Mouse (Mus musculus) neural tube, embryonic 11.5 days (tissue): ENCODE results near the gene Plpp6. TPM values are rescaled to one million over a fixed set of nuclear protein-coding genes. Genes with fewer than 3 reads are reported as not detected.

Source experiments
- ATAC-seq: fragments of 200-750 bp; cut with Nextera tagmentation; 2 replicates; pipeline ENCODE4 v1.8.0; 2017; ENCODE audit warnings: moderate number of reproducible peaks, mild to moderate bottlenecking, moderate TSS enrichment, moderate library complexity; ENCODE audit not compliant: insufficient read depth, low FRiP score, low TSS enrichment
- DNase-seq: peaks from one replicate; pipeline ENCODE4 v3.0.0-alpha.2; 2015; ENCODE audit warnings: low spot score
- H3K27ac ChIP-seq: fragments of 300-500 bp; sonication (generic); 2 replicates; pipeline ENCODE4 v1.5.1; 2014; ENCODE audit warnings: low read depth, mild to moderate bottlenecking, low read length
- H3K27me3 ChIP-seq: fragments of 300-500 bp; sonication (generic); 2 replicates; pipeline ENCODE4 v1.6.1; 2014; ENCODE audit warnings: mild to moderate bottlenecking, low read length, mixed read lengths; ENCODE audit not compliant: control insufficient read depth, insufficient read depth
- H3K36me3 ChIP-seq: fragments of 300-500 bp; sonication (generic); 2 replicates; pipeline ENCODE4 v1.6.1; 2014; ENCODE audit warnings: mild to moderate bottlenecking, low read length, moderate library complexity, mixed read lengths; ENCODE audit not compliant: control insufficient read depth, insufficient read depth
- H3K4me1 ChIP-seq: fragments of 300-500 bp; sonication (generic); 2 replicates; pipeline ENCODE4 v1.6.1; 2014; ENCODE audit warnings: low read length, mixed read lengths; ENCODE audit not compliant: control insufficient read depth, insufficient read depth
- H3K4me2 ChIP-seq: fragments of 300-500 bp; sonication (generic); 2 replicates; pipeline ENCODE4 v1.6.1; 2014; ENCODE audit warnings: low read depth, mild to moderate bottlenecking, moderate library complexity
- H3K4me3 ChIP-seq: fragments of 300-500 bp; sonication (generic); 2 replicates; pipeline ENCODE4 v1.5.1; 2014; ENCODE audit warnings: low read depth, low read length
- H3K9ac ChIP-seq: fragments of 300-500 bp; sonication (generic); 2 replicates; pipeline ENCODE4 v1.6.1; 2014; ENCODE audit warnings: mild to moderate bottlenecking, low read length
- H3K9me3 ChIP-seq: fragments of 300-500 bp; sonication (generic); 2 replicates; pipeline ENCODE4 v1.6.1; 2016; ENCODE audit warnings: low read length; ENCODE audit not compliant: control insufficient read depth
- whole genome bisulfite sequencing: fragments of 180-500 bp; shearing (Covaris S2); extraction: QIAGEN DNeasy Blood & Tissue Kit; methylation state at CpG from one replicate; pipeline ENCODE4 v1.1.7; 2014; 5-methylcytosine and 5-hydroxymethylcytosine counted together
- polyA plus RNA-seq: library from polyadenylated mRNA; unstranded; fragments of >200 nt; fragmentation: Nextera tagmentation; extraction: Ambion mirVana; gene quantifications from 2 replicates; pipeline ENCODE4 v1.2.1, GENCODE M21; 2014

Gene Plpp6
- polyA plus RNA-seq, 1 experiment from 2014 or later = 9.3 TPM

DNA sequence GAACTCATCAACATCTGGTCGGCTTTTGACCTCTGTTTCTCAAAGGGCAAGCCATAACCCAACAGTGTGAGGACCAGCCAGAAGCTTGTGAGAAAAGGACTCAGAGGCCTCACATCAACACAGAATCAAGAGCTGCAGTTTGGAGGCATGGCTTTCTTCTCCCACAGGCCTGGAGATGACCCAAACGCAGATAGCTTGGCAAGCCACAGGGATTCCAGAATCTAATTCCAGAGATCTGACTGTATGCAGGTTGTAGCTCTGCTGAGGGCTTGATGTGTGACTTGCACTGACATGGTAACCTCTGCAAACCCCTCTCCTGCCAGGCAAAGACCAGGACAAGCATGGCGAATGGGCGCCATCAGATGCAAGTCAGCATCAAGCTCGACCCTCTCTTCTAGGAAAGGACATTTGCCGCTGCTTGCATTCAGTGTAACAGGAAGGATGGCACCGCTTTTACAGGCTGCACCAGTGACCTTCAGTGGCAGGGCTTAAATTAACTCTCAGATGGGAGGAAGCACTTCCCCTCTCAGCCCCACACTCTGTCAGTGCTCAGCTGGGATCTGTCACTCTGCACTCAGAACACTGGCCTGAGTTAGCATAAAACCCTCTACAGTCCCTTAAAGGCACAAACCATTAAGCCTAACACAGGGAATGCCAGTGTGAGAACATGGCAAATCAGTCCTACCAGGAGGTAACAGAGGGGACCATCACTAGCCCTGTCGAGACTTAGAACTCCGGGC lies 23.4 kb upstream of the Plpp6 start:
- no peaks in the 10 kb centered on the region for H3K36me3 ChIP-seq
- no peak for DNase-seq
- H3K4me2 ChIP-seq = no peak overlapping the region
- no peak for ATAC-seq
- no peak overlapping the region for H3K9ac ChIP-seq
- H3K4me1 ChIP-seq = no peaks in the 10 kb centered on the region
- no peak overlapping the region for H3K27ac ChIP-seq
- no peaks in the 10 kb centered on the region for H3K9me3 ChIP-seq
- H3K4me3 ChIP-seq = no peak overlapping the region
- no peaks in the 10 kb centered on the region for H3K27me3 ChIP-seq
- WGBS = 76% methylated on average over 9 of the region's 9 CpGs

GRCm38 (mm10) chr19:28941271-28941670 lies 22.5 kb upstream of the Plpp6 start:
- ATAC-seq (no peak), DNase-seq (no peak)
- no peaks in the 10 kb centered on the region for H3K36me3 ChIP-seq
- no peaks in the 10 kb centered on the region for H3K4me1 ChIP-seq
- H3K27ac ChIP-seq = no peak overlapping the region
- no peak overlapping the region for H3K9ac ChIP-seq
- WGBS = 77% methylated on average over 4 of the region's 4 CpGs
- H3K4me3 ChIP-seq = no peak overlapping the region
- no peaks in the 10 kb centered on the region for H3K27me3 ChIP-seq
- H3K9me3 ChIP-seq = no peaks in the 10 kb centered on the region
- no peak overlapping the region for H3K4me2 ChIP-seq

- H3K9me3 ChIP-seq = no peaks in the 10 kb centered on the region
- H3K4me2 ChIP-seq = no peak overlapping the region
- no peak for DNase-seq
- no peak for ATAC-seq
- H3K4me1 ChIP-seq = no peaks in the 10 kb centered on the region
- H3K9ac ChIP-seq = no peak overlapping the region
- 63% methylated on average over 4 of the region's 4 CpGs for WGBS
- H3K27me3 ChIP-seq = no peaks in the 10 kb centered on the region
- H3K36me3 ChIP-seq = no peaks in the 10 kb centered on the region
- no peak overlapping the region for H3K4me3 ChIP-seq
- H3K27ac ChIP-seq = no peak overlapping the region
Observed at GRCm38 (mm10) chr19:28946782-28947181, 17.0 kb upstream of the Plpp6 start.

GRCm38 (mm10) chr19:28947311-28947710 lies 16.4 kb upstream of the Plpp6 start:
- Histone ChIP-seq H3K27ac (no peak overlapping the region), H3K9ac (no peak overlapping the region), H3K4me3 (no peak overlapping the region), H3K9me3 (no peaks in the 10 kb centered on the region), H3K36me3 (no peaks in the 10 kb centered on the region), H3K27me3 (no peaks in the 10 kb centered on the region), H3K4me2 (no peak overlapping the region), H3K4me1 (no peaks in the 10 kb centered on the region)
- WGBS = 82% methylated on average over 2 of the region's 2 CpGs
- ATAC-seq (no peak), DNase-seq (no peak)

DNA sequence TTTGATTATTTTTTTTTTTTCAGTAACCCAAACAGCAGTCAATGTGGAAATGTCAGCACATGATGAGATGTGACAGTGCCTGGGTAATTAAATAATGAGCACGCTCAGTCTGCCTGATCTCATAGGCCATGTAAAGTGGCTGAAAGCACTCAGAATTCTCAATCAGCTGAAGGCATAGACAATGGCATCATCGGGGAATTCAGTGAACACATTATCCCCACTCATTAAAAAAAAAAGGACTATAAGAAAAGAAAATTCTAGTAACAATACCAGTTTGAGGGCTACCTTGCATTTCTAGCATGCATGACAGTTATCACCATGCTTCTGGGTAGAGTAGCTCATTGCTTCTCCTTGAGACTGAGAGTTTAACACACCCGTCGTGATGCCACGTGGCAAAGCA lies 12.5 kb upstream of the Plpp6 start:
- H3K4me1 ChIP-seq = no peaks in the 10 kb centered on the region
- H3K27ac ChIP-seq = no peak overlapping the region
- 83% methylated on average over 5 of the region's 5 CpGs for WGBS
- H3K36me3 ChIP-seq = no peaks in the 10 kb centered on the region
- no peak overlapping the region for H3K4me3 ChIP-seq
- no peaks in the 10 kb centered on the region for H3K27me3 ChIP-seq
- H3K9me3 ChIP-seq = no peaks in the 10 kb centered on the region
- ATAC-seq (no peak), DNase-seq (no peak)
- no peak overlapping the region for H3K4me2 ChIP-seq
- H3K9ac ChIP-seq = no peak overlapping the region

DNA sequence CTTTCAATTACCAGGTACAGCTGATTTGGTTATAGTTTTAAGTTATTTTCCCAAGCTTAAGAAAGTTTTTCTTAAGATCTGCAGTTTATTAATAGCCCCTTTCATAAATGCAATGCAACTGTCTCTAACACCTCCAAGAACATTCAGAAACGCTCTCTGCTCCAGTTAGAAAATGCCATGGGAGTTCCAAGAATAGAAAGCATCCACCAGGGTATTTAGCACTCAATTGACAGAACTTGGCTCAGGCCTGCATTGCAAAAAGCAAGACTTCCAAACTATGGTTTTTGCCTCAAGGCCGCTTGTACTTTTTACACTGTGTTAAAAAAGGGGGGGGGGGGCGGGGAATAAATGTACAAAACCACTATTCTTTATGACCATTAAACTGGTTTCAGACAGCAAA lies 640 bp upstream of the Plpp6 start:
- Histone ChIP-seq H3K4me1 (peaks cover 8% of the 10 kb centered on the region), H3K4me3 (no peak overlapping the region), H3K36me3 (no peaks in the 10 kb centered on the region), H3K4me2 (no peak overlapping the region), H3K27me3 (no peaks in the 10 kb centered on the region), H3K27ac (no peak overlapping the region), H3K9ac (no peak overlapping the region), H3K9me3 (no peaks in the 10 kb centered on the region)
- DNase-seq (no peak), ATAC-seq (no peak)
- 66% methylated on average over 3 of the region's 3 CpGs for WGBS

DNA sequence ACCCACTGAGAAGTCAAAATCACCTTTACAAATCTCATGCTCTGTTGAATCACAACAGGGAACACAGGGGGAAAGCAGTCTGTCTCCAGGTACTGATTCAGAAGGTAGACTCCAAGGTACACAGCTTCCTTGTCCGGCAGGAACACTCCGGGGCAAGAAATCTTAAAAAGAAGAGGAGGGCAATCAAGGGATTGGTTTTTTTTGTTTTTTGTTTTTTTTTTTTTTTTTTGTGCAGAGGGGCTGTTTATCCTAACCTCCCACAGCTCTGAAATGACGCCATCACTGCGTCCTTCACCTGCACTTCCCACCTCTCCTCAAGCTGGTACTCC lies 276 bp upstream of the Plpp6 start:
- H3K4me2 ChIP-seq = peak overlapping the region; percentile 80
- peak overlapping the region; percentile 60 for H3K4me3 ChIP-seq
- peak overlapping the region; percentile 64 for H3K9ac ChIP-seq
- H3K4me1 ChIP-seq = peaks cover 8% of the 10 kb centered on the region
- no peaks in the 10 kb centered on the region for H3K27me3 ChIP-seq
- DNase-seq (no peak), ATAC-seq (no peak)
- no peaks in the 10 kb centered on the region for H3K36me3 ChIP-seq
- WGBS = 8% methylated on average over 4 of the region's 4 CpGs
- H3K9me3 ChIP-seq = no peaks in the 10 kb centered on the region
- H3K27ac ChIP-seq = no peak overlapping the region

GRCm38 (mm10) chr19:28964552-28964903 lies 775 bp downstream of the Plpp6 start:
- Histone ChIP-seq H3K27ac (no peak overlapping the region), H3K36me3 (no peaks in the 10 kb centered on the region)
- ATAC-seq = peak; percentile 55

GRCm38 (mm10) chr19:28967652-28968051 lies 3.9 kb downstream of the Plpp6 start, which contains the start of gene 4430402I18Rik:
4430402I18Rik (minus strand) TSS chr19:28967800.
- H3K4me1 ChIP-seq = peaks cover 8% of the 10 kb centered on the region
- no peak within 1 kb of the TSS for H3K4me3 ChIP-seq
- no peaks in the 10 kb centered on the region for H3K27me3 ChIP-seq
- no peaks in the 10 kb centered on the region for H3K36me3 ChIP-seq
- H3K9ac ChIP-seq = no peak within 1 kb of the TSS
- no peak within 1 kb of the TSS for H3K27ac ChIP-seq
- DNase-seq = peak; percentile 48
- ATAC-seq = no peak; the same call in 1 of the 2 replicates
- H3K9me3 ChIP-seq = no peaks in the 10 kb centered on the region
- 10% methylated on average over 11 of the region's 11 CpGs for WGBS
- H3K4me2 ChIP-seq = no peak within 1 kb of the TSS

More at GRCm38 (mm10) chr19:28964552-28964903, 775 bp downstream of the Plpp6 start:
- DNase-seq = no peak
- H3K4me1 ChIP-seq = peaks cover 8% of the 10 kb centered on the region
- peak overlapping the region; percentile 64 for H3K9ac ChIP-seq
- H3K9me3 ChIP-seq = no peaks in the 10 kb centered on the region
- no peaks in the 10 kb centered on the region for H3K27me3 ChIP-seq
- H3K4me2 ChIP-seq = peak overlapping the region; percentile 80
- WGBS = 3% methylated on average over 16 of the region's 16 CpGs
- H3K4me3 ChIP-seq = peak overlapping the region; percentile 60
